Mouse (Mus musculus) A20 (cell line): Measurements from ENCODE around the gene Pnpla8.

Experiments
- DNase-seq: peaks from one replicate; pipeline ENCODE4 v3.0.0-alpha.2; 2011; ENCODE audit warnings: low read depth, low spot score

Pnpla8 gene

GRCm38 (mm10) chr12:44346143-44346542 lies 125.0 kb downstream of the Pnpla8 start:
- no peak for DNase-seq

DNA sequence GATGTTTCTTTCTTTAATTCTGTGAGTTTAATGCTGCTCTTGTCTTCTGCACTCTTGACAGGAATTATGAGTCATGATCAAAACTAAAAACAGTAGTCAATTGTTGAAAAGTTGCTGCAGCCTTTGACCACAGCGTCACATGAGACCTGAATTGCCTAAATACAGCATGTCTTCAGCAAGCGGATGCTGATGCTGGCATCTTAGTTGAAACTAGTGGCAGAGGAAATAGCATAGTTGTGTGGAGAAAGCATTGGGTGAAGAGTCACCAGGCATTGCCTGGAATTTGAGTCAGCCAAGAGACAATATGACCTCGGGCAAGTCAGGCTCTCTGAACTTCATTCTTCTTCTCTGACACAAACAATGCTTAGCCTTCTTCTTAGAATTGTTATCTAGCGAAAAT lies 133.9 kb downstream of the Pnpla8 start:
- no peak for DNase-seq

DNA sequence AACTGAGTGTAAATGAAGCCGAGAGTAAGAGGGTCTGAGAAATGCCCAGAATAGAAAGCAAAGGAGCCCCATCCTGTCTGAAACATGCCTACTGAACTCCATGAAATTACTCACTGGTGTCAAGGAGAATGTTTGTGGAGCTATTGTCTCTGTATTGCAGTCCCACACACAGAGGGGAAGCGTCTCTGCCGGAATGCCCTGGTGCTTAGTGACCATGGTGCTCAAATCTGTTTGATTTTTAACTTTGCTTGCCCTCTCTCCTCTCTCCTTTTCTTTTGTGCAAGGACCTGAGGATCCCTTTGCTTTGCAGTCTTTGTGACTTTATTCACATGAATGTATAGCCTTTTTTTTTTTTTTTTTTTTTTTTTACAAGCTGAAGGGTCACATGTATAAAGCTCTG lies 136.3 kb downstream of the Pnpla8 start:
- no peak for DNase-seq

DNA sequence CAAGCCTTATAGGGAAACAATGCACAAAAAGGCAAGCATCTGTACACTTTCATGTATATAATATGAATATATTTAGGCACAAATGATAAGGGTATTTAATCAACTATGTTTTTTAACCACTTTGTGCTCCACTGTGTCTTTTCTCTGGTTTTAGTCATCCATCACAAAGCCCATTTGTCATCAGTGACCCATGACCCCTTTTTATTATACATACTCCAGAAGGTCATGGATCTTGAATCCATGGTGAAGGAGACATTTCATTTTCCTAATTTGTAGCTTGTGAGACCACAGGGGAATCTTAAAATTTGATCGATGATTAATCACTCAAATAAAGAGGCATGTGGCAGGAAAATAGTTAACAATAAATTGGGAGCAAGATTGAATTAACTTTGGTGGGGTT lies 136.7 kb downstream of the Pnpla8 start:
- DNase-seq = no peak

DNA sequence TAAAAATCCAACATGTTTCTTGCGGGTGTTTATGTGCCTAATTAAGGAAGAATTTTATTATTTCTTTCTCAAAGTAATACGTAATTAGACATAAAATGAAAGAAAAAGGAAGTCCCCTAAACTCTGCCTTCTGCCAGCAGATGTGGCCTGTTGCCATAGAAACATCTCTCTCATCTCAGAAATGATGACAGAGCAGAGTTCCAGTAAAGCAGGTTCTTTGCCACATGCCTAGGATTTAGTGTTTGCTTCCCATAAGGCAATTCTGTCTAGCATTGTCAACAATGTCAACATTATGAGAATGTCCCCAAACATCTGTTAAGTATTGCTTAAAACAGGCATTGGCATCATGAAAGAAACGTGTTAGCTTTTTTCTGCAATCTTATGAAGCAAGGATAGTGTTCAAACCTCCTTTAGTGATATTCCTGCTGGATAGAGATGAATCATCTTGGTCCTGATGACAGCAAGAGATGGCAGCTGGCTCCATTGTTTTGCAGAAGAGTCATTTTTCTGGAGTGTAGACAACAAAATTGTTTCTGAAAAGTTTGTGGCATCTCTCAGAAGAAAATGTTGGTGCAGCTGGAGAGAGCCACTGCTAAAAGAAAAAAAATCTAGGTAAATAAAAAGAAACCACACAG lies 150.0 kb downstream of the Pnpla8 start:
- no peak for DNase-seq
